Mouse (Mus musculus) liver, embryonic 15.5 days (tissue): ENCODE measurements around the gene Cradd. TPM values are rescaled to one million over a fixed set of nuclear protein-coding genes. Genes with fewer than 3 reads are reported as not detected.

Source experiments
- ATAC-seq: fragments of 200-750 bp; cut with Nextera tagmentation; 2 replicates; pipeline ENCODE4 v1.8.0; 2017; ENCODE audit warnings: moderate number of reproducible peaks, mild to moderate bottlenecking, moderate library complexity; ENCODE audit not compliant: insufficient read depth
- H3K27ac ChIP-seq: fragments of 300-500 bp; sonication (generic); replicated peaks from 2 replicates; pipeline ENCODE4 v1.5.1; 2015; ENCODE audit warnings: mild to moderate bottlenecking, inconsistent platforms
- H3K27me3 ChIP-seq: fragments of 300-500 bp; sonication (generic); 2 replicates; pipeline ENCODE4 v1.6.1; 2015; ENCODE audit warnings: mild to moderate bottlenecking, inconsistent platforms
- H3K36me3 ChIP-seq: fragments of 300-500 bp; sonication (generic); replicated peaks from 2 replicates; pipeline ENCODE4 v1.6.1; 2015; ENCODE audit warnings: moderate library complexity, mild to moderate bottlenecking, inconsistent platforms
- H3K4me1 ChIP-seq: fragments of 300-500 bp; sonication (generic); replicated peaks from 2 replicates; pipeline ENCODE4 v1.6.1; 2015; ENCODE audit warnings: inconsistent platforms
- H3K4me2 ChIP-seq: fragments of 300-500 bp; sonication (generic); 2 replicates; pipeline ENCODE4 v1.6.1; 2015; ENCODE audit warnings: moderate library complexity, mild to moderate bottlenecking, inconsistent platforms
- H3K4me3 ChIP-seq: fragments of 300-500 bp; sonication (generic); replicated peaks from 2 replicates; pipeline ENCODE4 v1.5.1; 2015; ENCODE audit warnings: mild to moderate bottlenecking, inconsistent platforms
- H3K9ac ChIP-seq: fragments of 300-500 bp; sonication (generic); 2 replicates; pipeline ENCODE4 v1.6.1; 2015; ENCODE audit warnings: moderate library complexity, mild to moderate bottlenecking, inconsistent platforms
- H3K9me3 ChIP-seq: fragments of 300-500 bp; sonication (generic); replicated peaks from 2 replicates; pipeline ENCODE4 v1.6.1; 2016; ENCODE audit warnings: inconsistent platforms
- WGBS: fragments of 180-500 bp; shearing (Covaris S2); methylation state at CpG from one replicate; pipeline ENCODE4 v1.1.7; 2015; ENCODE audit warnings: mixed read lengths; ENCODE audit not compliant: insufficient replicate concordance; 5-methylcytosine and 5-hydroxymethylcytosine counted together
- polyA plus RNA-seq: library from polyadenylated mRNA; unstranded; fragments of >200 nt; fragmentation: Nextera tagmentation; extraction: Ambion mirVana; gene quantifications from 2 replicates; pipeline ENCODE4 v1.2.1, GENCODE M21; 2015

The Cradd gene
- polyA plus RNA-seq, 1 experiment from 2014 or later = 4.2 TPM

DNA sequence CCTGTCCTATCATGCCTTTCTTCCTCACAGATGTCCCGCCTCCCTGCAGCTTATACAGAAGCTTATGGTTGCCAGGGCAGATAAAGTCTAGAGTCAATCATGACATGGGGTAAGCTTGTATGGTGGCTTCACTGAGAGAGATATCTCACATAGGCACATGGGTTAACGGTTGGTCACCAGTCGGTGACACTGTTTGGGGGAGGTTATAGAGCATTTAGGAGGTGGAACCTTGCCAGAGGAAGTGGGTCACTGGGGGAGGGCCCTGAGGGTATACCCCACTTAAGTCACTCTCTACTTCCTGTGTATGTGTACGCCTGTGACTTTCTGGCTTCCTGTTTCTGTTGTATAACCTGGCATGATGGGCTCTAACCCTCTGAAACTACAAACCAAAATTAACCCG is 128.2 kb downstream of the Cradd start:
- 26% methylated on average over 5 of the region's 5 CpGs for WGBS
- Histone ChIP-seq H3K9ac (no peak overlapping the region), H3K4me1 (peaks cover 12% of the 10 kb centered on the region), H3K27ac (no peak overlapping the region), H3K4me3 (no peak overlapping the region), H3K36me3 (no peaks in the 10 kb centered on the region), H3K9me3 (no peaks in the 10 kb centered on the region), H3K4me2 (no peak overlapping the region), H3K27me3 (no peaks in the 10 kb centered on the region)
- ATAC-seq = peak; percentile 69

DNA sequence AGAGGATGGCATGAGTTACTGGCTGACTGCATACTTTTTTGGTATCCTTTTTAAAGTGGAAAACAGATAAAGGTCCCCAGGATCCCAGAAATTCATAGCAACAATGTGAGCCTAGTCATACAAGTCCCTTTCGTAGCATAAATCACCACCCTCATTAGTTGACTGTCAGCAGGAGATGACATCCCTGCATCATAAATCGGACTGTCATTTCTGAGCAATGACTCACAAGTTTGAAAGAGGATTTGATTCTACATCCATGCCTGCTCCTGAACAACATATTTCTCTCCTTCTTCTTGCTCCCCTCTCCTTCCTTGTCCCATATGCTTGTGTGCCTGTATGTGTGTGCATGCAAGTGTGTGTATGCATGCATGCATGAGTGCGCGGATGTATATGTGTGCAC is 129.2 kb downstream of the Cradd start:
- Histone ChIP-seq H3K9ac (no peak overlapping the region), H3K9me3 (no peaks in the 10 kb centered on the region), H3K4me1 (peaks cover 12% of the 10 kb centered on the region), H3K27me3 (no peaks in the 10 kb centered on the region), H3K27ac (no peak overlapping the region), H3K4me2 (no peak overlapping the region), H3K36me3 (no peaks in the 10 kb centered on the region), H3K4me3 (no peak overlapping the region)
- ATAC-seq = no peak
- 78% methylated on average over 4 of the region's 4 CpGs for WGBS

GRCm38 (mm10) chr10:95193875-95194281 is 130.1 kb downstream of the Cradd start:
- Histone ChIP-seq H3K27ac (no peak overlapping the region), H3K4me2 (no peak overlapping the region), H3K36me3 (no peaks in the 10 kb centered on the region), H3K4me1 (peaks cover 12% of the 10 kb centered on the region), H3K9me3 (no peaks in the 10 kb centered on the region), H3K27me3 (no peaks in the 10 kb centered on the region), H3K4me3 (no peak overlapping the region), H3K9ac (no peak overlapping the region)
- ATAC-seq = no peak
- WGBS = 49% methylated on average over 11 of the region's 11 CpGs

DNA sequence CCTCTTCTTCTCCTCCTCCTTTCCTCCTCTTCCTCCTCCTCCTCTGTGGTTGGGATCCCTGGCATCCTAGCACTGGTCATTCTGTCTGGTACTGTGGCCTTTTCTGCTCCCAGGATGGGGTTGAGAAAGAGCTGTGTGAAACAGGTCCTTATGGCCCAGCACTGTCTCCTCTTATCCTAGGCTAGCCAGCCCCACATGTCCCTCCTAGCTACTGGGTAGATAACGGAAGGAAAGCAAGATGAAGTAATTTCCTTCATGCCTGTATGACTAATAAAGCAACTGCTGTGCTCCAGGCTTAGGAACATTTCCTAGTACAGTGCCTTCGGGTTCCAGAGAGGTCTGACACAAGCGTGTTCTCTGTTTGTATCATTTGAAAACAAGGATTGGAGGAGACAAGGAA is 132.1 kb downstream of the Cradd start:
- Histone ChIP-seq H3K36me3 (no peaks in the 10 kb centered on the region), H3K27me3 (no peaks in the 10 kb centered on the region), H3K27ac (peak overlapping the region; percentile 10; the same call in 1 of the 2 replicates), H3K9ac (no peak overlapping the region), H3K4me1 (peaks cover 12% of the 10 kb centered on the region), H3K9me3 (no peaks in the 10 kb centered on the region), H3K4me3 (no peak overlapping the region), H3K4me2 (peak overlapping the region; percentile 44)
- ATAC-seq = peak; percentile 66
- 18% methylated on average over 3 of the region's 3 CpGs for WGBS

GRCm38 (mm10) chr10:95191151-95191655 is 132.7 kb downstream of the Cradd start:
- Histone ChIP-seq H3K9me3 (no peaks in the 10 kb centered on the region), H3K27ac (no peak overlapping the region), H3K4me3 (no peak overlapping the region), H3K36me3 (no peaks in the 10 kb centered on the region), H3K4me2 (no peak overlapping the region), H3K27me3 (no peaks in the 10 kb centered on the region), H3K4me1 (peaks cover 12% of the 10 kb centered on the region), H3K9ac (no peak overlapping the region)
- WGBS = 74% methylated on average over 9 of the region's 9 CpGs
- no peak for ATAC-seq

DNA sequence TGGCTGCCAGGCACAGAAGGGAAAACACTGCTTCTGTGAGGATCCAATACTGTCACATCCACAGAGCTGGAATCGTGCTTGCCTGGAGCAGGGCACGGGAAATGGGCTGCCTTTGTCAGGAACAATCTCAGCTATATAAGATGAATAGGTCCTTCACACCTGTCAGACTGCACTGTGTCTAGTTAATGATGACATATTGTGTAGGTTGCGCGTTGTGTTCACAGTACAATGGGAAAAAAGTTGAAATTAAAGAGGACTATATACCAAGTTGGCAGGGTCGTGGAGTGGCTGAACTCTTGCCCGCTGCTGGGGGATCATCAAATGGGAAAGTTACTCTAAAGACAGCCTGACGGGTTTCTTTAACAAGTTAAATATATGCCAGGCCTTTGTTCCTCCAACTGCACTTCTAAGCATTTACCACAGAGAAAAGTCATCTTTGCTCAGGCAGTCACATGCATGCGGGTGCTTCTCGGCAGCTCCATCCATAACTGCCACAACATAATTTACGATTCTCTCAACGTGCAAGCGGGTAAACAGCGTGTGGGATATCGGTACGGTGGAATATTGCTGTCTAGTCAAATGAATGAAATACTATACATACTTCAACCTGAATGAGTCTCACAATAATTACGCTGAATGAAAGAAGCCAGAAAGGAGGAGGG is 134.3 kb downstream of the Cradd start:
- Histone ChIP-seq H3K4me2 (no peak overlapping the region), H3K27ac (no peak overlapping the region), H3K9me3 (no peaks in the 10 kb centered on the region), H3K4me3 (no peak overlapping the region), H3K4me1 (peaks cover 12% of the 10 kb centered on the region), H3K9ac (no peak overlapping the region), H3K36me3 (no peaks in the 10 kb centered on the region), H3K27me3 (no peaks in the 10 kb centered on the region)
- 82% methylated on average over 16 of the region's 16 CpGs for WGBS
- no peak for ATAC-seq

DNA sequence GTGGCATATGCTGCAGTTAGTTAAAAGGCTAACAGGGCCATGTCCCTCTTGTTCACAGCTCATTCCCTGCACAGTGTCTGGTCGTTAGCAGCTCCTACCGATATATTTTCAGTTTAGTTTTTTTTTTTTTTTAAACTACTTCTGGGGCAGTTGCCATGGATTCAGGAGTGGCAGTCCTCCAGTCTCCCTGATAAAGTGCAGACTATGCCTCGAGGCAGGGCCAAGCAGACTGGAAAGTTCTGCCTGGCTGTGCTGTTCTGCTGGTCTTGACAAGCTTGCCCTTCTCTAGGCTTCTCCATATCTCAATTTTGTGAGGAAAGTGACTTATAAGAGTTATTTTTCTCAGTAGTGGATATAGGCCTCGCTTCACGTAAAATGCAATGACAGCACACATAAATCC is 139.7 kb downstream of the Cradd start:
- no peak overlapping the region for H3K4me2 ChIP-seq
- H3K27ac ChIP-seq = no peak overlapping the region
- no peak for ATAC-seq
- H3K4me3 ChIP-seq = no peak overlapping the region
- WGBS = 71% methylated on average over 5 of the region's 5 CpGs
- no peaks in the 10 kb centered on the region for H3K9me3 ChIP-seq
- H3K4me1 ChIP-seq = peaks cover 4% of the 10 kb centered on the region
- H3K9ac ChIP-seq = no peak overlapping the region
- H3K27me3 ChIP-seq = no peaks in the 10 kb centered on the region
- H3K36me3 ChIP-seq = no peaks in the 10 kb centered on the region

GRCm38 (mm10) chr10:95183051-95183450 is 140.9 kb downstream of the Cradd start:
- Histone ChIP-seq H3K9me3 (no peaks in the 10 kb centered on the region), H3K4me2 (no peak overlapping the region), H3K27ac (no peak overlapping the region), H3K27me3 (no peaks in the 10 kb centered on the region), H3K36me3 (no peaks in the 10 kb centered on the region), H3K9ac (no peak overlapping the region), H3K4me1 (peaks cover 4% of the 10 kb centered on the region), H3K4me3 (no peak overlapping the region)
- no peak for ATAC-seq
- WGBS = 64% methylated on average over 4 of the region's 4 CpGs

GRCm38 (mm10) chr10:95182405-95182804 is 141.5 kb downstream of the Cradd start:
- H3K4me3 ChIP-seq = no peak overlapping the region
- no peaks in the 10 kb centered on the region for H3K9me3 ChIP-seq
- WGBS = 68% methylated on average over 4 of the region's 4 CpGs
- peaks cover 4% of the 10 kb centered on the region for H3K4me1 ChIP-seq
- no peak overlapping the region for H3K27ac ChIP-seq
- no peak overlapping the region for H3K4me2 ChIP-seq
- H3K36me3 ChIP-seq = no peaks in the 10 kb centered on the region
- H3K27me3 ChIP-seq = no peaks in the 10 kb centered on the region
- ATAC-seq = no peak
- H3K9ac ChIP-seq = no peak overlapping the region

GRCm38 (mm10) chr10:95181553-95181952 is 142.4 kb downstream of the Cradd start:
- 32% methylated on average over 10 of the region's 10 CpGs for WGBS
- no peaks in the 10 kb centered on the region for H3K9me3 ChIP-seq
- H3K27ac ChIP-seq = no peak overlapping the region
- H3K36me3 ChIP-seq = no peaks in the 10 kb centered on the region
- H3K27me3 ChIP-seq = no peaks in the 10 kb centered on the region
- no peak for ATAC-seq
- peaks cover 4% of the 10 kb centered on the region for H3K4me1 ChIP-seq
- no peak overlapping the region for H3K9ac ChIP-seq
- H3K4me3 ChIP-seq = no peak overlapping the region
- H3K4me2 ChIP-seq = no peak overlapping the region

GRCm38 (mm10) chr10:95180900-95181299 is 143.0 kb downstream of the Cradd start:
- 45% methylated on average over 3 of the region's 3 CpGs for WGBS
- no peak overlapping the region for H3K4me3 ChIP-seq
- no peak overlapping the region for H3K27ac ChIP-seq
- no peak overlapping the region for H3K9ac ChIP-seq
- H3K27me3 ChIP-seq = no peaks in the 10 kb centered on the region
- H3K4me2 ChIP-seq = no peak overlapping the region
- ATAC-seq = no peak
- peaks cover 4% of the 10 kb centered on the region for H3K4me1 ChIP-seq
- no peaks in the 10 kb centered on the region for H3K9me3 ChIP-seq
- H3K36me3 ChIP-seq = no peaks in the 10 kb centered on the region

DNA sequence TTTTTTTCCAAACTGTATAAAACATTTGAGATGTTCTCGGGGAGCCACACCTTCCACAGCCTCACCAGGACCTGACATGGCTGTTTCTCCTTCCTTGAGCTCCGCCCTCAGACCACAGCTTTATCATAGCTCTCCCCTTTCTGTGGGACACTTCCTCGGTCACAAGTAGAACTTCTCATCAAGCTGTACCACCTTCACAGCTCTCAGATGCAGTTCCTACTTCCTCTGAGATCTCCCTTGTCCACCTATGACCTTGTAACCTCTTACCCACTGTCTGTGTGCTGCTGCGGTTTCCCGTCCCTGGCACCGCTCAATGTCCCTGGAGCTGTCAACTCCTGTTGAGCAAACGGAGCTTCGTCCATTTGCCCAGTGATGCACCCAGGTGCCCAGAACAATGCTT is 143.8 kb downstream of the Cradd start:
- Histone ChIP-seq H3K4me2 (no peak overlapping the region), H3K9ac (no peak overlapping the region), H3K27me3 (no peaks in the 10 kb centered on the region), H3K9me3 (no peaks in the 10 kb centered on the region), H3K36me3 (no peaks in the 10 kb centered on the region), H3K27ac (no peak overlapping the region), H3K4me3 (no peak overlapping the region), H3K4me1 (peaks cover 4% of the 10 kb centered on the region)
- 8% methylated on average over 8 of the region's 8 CpGs for WGBS
- ATAC-seq = no peak; the same call in 1 of the 2 replicates
